Mouse (Mus musculus): ENCODE measurements around the gene Socs3. TPM values are rescaled to one million over a fixed set of nuclear protein-coding genes. Genes with fewer than 3 reads are reported as not detected.

Gene Socs3
- total RNA-seq, 2 experiments from 2014 or later: 3.7 to 5.8 TPM

DNA sequence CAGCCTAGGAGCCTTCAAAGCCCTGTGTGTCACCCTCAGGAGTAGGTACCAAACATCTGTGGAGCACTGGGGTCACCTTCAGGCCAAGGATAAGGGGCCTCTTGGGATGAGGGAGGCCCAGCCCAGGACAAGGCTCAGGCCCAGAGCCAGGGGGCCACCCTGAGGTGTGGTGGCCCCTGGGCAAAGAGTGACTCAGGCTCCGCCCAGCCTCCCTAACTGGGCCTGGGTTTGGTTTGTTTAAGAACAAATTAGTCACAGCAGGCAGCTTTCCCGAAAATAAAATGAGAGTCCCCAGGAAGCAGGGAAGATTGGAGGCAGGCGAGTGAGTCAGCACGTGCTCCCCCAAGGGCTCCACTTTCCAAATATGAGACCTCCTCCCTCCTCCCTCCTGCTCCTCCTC lies 37.7 kb downstream of the Socs3 start:
- peak; percentile 62 to 68 for DNase-seq
- intact Hi-C loops (cut with DNase I): no loop called here

DNA sequence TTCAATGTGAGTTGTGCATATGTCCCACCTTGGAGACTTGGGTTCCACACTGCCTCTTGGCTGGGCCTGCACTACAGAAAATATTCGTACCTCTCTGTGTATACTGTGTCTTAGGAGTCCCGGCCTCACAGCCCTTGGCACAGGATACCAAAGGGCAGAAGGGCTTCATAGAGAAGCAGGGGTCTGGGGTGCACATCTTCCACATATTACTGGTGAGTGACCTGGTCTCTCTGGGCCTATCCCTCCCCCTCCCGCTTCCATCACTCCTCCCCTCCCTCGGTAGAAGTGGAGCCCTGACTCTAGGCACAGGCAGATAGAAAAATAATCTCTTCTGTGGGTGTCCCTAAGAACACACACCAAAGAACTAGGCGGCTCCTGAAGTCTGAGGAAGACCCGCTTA lies 38.3 kb downstream of the Socs3 start:
- no peak for DNase-seq
- intact Hi-C loops (cut with DNase I): no loop called here

DNA sequence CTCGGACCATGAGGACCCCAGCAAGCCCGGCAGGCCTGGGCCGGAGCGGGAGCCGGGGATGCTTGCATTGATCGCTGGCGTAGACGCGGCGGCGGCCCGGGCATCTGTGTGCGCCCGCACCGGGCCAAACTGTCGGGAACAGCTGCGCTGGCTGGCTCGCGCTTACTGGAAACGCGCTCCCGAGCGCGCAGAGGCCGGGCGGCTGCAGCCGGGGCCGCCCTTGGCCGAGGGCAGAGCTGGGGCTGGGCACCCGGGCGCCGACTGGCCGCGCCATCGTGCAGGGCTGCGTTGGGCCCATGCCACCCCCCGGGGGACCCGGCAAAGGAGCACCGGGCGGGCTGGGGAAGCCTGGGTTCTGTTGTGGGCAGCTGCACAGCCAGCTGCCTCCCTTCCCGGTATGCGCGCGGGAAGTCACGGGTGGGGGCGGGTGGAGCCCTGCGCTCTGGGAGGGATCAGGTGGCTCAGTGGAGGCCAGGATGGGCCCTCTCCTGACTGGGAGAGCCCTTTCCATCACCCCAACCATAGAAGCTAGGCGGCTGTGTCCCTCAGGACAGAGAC lies 39.0 kb downstream of the Socs3 start:
- intact Hi-C loops (cut with DNase I): no loop called here
- peak; percentile 78 to 80 for DNase-seq

DNA sequence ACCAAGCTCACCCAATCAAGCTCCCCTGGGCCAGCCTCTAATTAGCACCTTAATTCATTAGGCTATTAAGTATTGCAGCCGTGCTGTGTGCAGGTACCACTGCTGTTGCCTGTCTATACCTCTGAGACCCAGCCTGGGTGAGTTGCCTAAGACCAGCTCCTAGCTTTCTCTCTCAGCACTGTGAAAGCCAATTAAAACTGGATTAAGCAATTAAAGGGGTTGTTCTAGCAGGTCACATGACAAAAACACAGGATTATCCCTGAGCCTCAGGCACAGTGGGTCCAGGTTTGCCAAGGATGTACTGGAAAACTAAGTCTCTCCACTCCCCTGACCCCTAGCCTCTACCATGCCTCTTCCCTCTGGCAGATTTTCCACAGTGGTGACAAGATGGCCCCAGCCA lies 44.3 kb downstream of the Socs3 start:
- DNase-seq: no peak
- intact Hi-C loops (cut with DNase I): no loop called here

DNA sequence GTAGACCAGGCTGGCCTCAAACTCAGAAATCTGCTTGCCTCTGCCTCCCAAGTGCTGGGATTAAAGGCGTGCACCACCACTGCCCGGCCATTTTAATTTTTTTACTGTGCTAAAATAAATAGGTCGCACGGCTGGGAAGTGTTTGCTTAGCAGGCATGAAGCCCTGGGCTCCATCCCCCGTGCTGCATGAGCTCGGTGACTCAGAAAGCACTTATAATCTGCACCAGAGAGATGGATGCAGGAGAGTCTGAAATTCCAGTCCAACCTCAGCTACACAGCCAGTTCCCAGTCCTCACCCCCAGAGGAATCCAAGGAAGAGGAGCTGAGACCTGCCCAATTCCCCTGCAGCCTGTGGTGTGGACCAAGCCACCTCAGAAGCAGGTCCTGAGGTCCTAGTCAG lies 45.4 kb downstream of the Socs3 start:
- intact Hi-C loops (cut with DNase I): no loop called here
- no peak for DNase-seq

DNA sequence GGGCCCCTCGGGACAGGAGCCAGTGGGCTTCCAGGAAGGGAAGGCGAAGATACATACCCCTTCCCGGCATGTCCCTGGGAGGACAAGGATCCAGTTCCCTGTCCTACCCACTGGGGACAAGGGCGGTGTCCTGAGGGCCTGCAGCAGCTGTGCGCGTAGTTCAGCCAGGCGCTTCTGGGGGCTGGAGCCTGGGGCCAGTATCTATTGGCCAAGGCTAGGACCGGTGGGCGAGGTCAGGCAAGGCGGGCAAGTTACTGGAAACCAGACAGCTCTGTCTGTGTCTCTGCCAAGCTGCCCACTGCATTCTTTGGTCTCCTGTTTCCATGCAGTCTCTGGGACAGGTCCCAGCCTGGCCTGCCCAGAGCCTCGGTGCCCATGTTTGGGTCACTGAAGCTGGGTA lies 46.6 kb downstream of the Socs3 start:
- intact Hi-C loops (cut with DNase I): no loop called here
- DNase-seq: peak; percentile 42 to 53

DNA sequence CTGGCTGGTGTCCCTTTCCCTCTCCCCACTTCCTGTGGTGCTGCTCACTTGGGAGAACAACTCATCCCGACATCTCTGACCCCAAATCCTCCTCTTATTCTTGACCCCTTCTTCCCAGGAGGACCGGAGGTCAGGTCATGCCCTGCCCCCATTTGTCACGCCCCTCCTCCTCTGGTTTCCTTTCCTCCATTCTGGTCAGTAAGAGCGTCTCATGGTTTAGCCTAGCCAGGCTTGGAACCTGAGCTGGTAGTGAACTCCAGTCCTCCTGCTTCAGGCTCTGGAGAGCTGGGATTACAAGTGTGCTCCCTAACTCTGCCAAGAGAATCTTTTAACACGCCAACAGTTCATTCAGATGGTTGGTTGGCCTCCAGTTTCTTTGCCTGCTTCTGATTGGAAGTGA lies 50.6 kb downstream of the Socs3 start:
- intact Hi-C loops (cut with DNase I): no loop called here
- DNase-seq: peak in 1 of 2 experiments; percentile 38

DNA sequence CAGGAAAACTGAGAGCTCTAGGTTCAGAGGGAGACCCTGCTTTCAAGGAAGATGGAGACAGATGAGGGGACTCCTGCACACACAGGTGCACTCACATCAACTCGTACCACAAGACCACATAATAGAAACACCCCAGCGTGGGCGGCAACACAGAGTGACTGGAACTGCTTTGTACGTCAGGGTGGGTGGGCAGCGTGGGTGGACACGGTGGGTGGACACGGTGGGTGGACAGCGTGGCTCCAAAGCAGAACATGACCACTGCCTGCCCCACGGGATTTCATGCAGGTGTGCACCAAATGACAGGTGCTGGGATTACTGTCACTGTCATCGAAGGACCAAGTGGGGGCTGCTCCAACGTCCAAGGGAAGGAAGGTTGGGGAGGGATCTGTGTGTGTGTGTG lies 51.3 kb downstream of the Socs3 start:
- intact Hi-C loops (cut with DNase I): no loop called here
- DNase-seq: no peak

Small RNA genes within 50 kb of the gene (microRNA-seq; reads per million reads assigned to microRNA genes)
- gene Mir6933: 0 to 0.35 reads per million in 2 experiments

Other genes with a start within 250 kb of the Socs3 start
- 1 to 10 TPM; 4.4 to 6.4 TPM for gene Tmc8, start 188.0 kb downstream of the Socs3 start, total RNA-seq (2021)
- gene Tmc6, start 187.8 kb downstream of the Socs3 start, total RNA-seq (2021): 10 to 100 TPM; 29.4 to 33.7 TPM
- not detected for gene 6030468B19Rik, start 172.4 kb downstream of the Socs3 start, total RNA-seq (2021)
- 1 to 10 TPM; 1.5 to 2.5 TPM for gene Gm20708, start 160.4 kb downstream of the Socs3 start, total RNA-seq (2021)
- gene Syngr2, start 160.4 kb downstream of the Socs3 start, total RNA-seq (2021): 100 to 1,000 TPM; 100 to 105 TPM
- gene Afmid, start 144.1 kb downstream of the Socs3 start, total RNA-seq (2021): 1 to 10 TPM; 7.4 to 10.0 TPM
- gene Tk1, start 144.0 kb downstream of the Socs3 start, total RNA-seq (2021): 10 to 100 TPM; 22.9 to 27.9 TPM
- 10 to 100 TPM; 17.4 to 18.4 TPM for gene Birc5, start 120.8 kb downstream of the Socs3 start, total RNA-seq (2021)
- gene Tmem235, start 109.3 kb downstream of the Socs3 start, total RNA-seq (2021): not detected
- gene Tha1, start 96.6 kb downstream of the Socs3 start, total RNA-seq (2021): 1 to 10 TPM; 5.1 to 5.7 TPM
- gene Pgs1, start 16.2 kb upstream of the Socs3 start, total RNA-seq (2021): 10 to 100 TPM; 21.2 to 23.7 TPM
- gene Dnah17, start 160.6 kb upstream of the Socs3 start, total RNA-seq (2021): under 1 TPM; 0.12 TPM

Data from heart, postnatal 10 days (tissue).